Mouse (Mus musculus): Measurements from ENCODE around the gene Slc17a1. TPM values are rescaled to one million over a fixed set of nuclear protein-coding genes. Genes with fewer than 3 reads are reported as not detected.

Slc17a1 gene
- total RNA-seq (2012; rRNA removed): not detected in 2 replicates

GRCm38 (mm10) chr13:23867405-23867804 is at the start of gene Slc17a1:
TSS of gene Slc17a1 (plus strand) at chr13:23867750.
- H3K36me3 ChIP-seq (ENCODE audit: control insufficient read depth, insufficient read depth, low read length, poor library complexity, severe bottlenecking): no peaks in the 10 kb centered on the region
- no peaks in the 10 kb centered on the region for H3K9me3 ChIP-seq (ENCODE audit: control insufficient read depth, insufficient read depth, low read depth, low read length)
- in situ Hi-C loops (cut with MboI; ENCODE audit: low sequenced_read_pairs in 2 of 2, unreplicated experiment in 2 of 2): no loop called here
- H3K27ac ChIP-seq (ENCODE audit: insufficient read depth, low read depth, low read length, poor library complexity, severe bottlenecking): no peak within 1 kb of the TSS
- no peak within 1 kb of the TSS for H3K4me3 ChIP-seq (ENCODE audit: insufficient read depth in 1 of 2, low read depth in 1 of 2, low read length in 2 of 2, poor library complexity in 1 of 2, severe bottlenecking in 1 of 2)
- TF ChIP-seq ZC3H11A (IDR thresholded peaks at IDR 0.05; ENCODE audit: borderline replicate concordance, low read depth, low read length) (no peak), CHD2 (IDR thresholded peaks at IDR 0.05; ENCODE audit: low read depth, low read length) (no peak), MAFK (IDR thresholded peaks at IDR 0.05; ENCODE audit: insufficient read depth, low read depth, low read length) (no peak), HCFC1 (IDR thresholded peaks at IDR 0.05; ENCODE audit: borderline replicate concordance, insufficient read depth, low read length) (no peak), ZNF384 (IDR thresholded peaks at IDR 0.05; ENCODE audit: low read depth, low read length) (no peak)
- no peak within 1 kb of the TSS for H3K9ac ChIP-seq (ENCODE audit: insufficient read depth, low read depth, low read length, poor library complexity, severe bottlenecking)
- no peaks in the 10 kb centered on the region for H3K4me1 ChIP-seq (ENCODE audit: control insufficient read depth in 2 of 2, insufficient read depth in 2 of 2, low read length in 2 of 2, poor library complexity in 1 of 2)
- DNase-seq (ENCODE audit: low read depth, low spot score): no peak

GRCm38 (mm10) chr13:23820179-23820940 is 47.2 kb upstream of the Slc17a1 start:
- no peaks in the 10 kb centered on the region for H3K9me3 ChIP-seq (ENCODE audit: control insufficient read depth, insufficient read depth, low read depth, low read length)
- no peak overlapping the region for H3K27ac ChIP-seq (ENCODE audit: insufficient read depth, low read depth, low read length, poor library complexity, severe bottlenecking)
- no peak for DNase-seq (ENCODE audit: low read depth, low spot score)
- H3K36me3 ChIP-seq (ENCODE audit: control insufficient read depth, insufficient read depth, low read length, poor library complexity, severe bottlenecking): no peaks in the 10 kb centered on the region
- H3K4me3 ChIP-seq (ENCODE audit: insufficient read depth in 1 of 2, low read depth in 1 of 2, low read length in 2 of 2, poor library complexity in 1 of 2, severe bottlenecking in 1 of 2): no peak overlapping the region
- in situ Hi-C loops (cut with MboI; ENCODE audit: low sequenced_read_pairs in 2 of 2, unreplicated experiment in 2 of 2): no loop called here
- no peaks in the 10 kb centered on the region for H3K4me1 ChIP-seq (ENCODE audit: control insufficient read depth in 2 of 2, insufficient read depth in 2 of 2, low read length in 2 of 2, poor library complexity in 1 of 2)
- H3K9ac ChIP-seq (ENCODE audit: insufficient read depth, low read depth, low read length, poor library complexity, severe bottlenecking): no peak overlapping the region
- TF ChIP-seq MAFK (IDR thresholded peaks at IDR 0.05; ENCODE audit: insufficient read depth, low read depth, low read length): no peak
- TF ChIP-seq ZC3H11A (IDR thresholded peaks at IDR 0.05; ENCODE audit: borderline replicate concordance, low read depth, low read length): no peak
- TF ChIP-seq HCFC1 (IDR thresholded peaks at IDR 0.05; ENCODE audit: borderline replicate concordance, insufficient read depth, low read length): no peak
- no peak for TF ChIP-seq ZNF384 (IDR thresholded peaks at IDR 0.05; ENCODE audit: low read depth, low read length)
- no peak for TF ChIP-seq CHD2 (IDR thresholded peaks at IDR 0.05; ENCODE audit: low read depth, low read length)

GRCm38 (mm10) chr13:23822213-23822612 is 45.3 kb upstream of the Slc17a1 start:
- no peak for DNase-seq (ENCODE audit: low read depth, low spot score)
- TF ChIP-seq ZNF384 (IDR thresholded peaks at IDR 0.05; ENCODE audit: low read depth, low read length) (no peak), HCFC1 (IDR thresholded peaks at IDR 0.05; ENCODE audit: borderline replicate concordance, insufficient read depth, low read length) (no peak), MAFK (IDR thresholded peaks at IDR 0.05; ENCODE audit: insufficient read depth, low read depth, low read length) (no peak), CHD2 (IDR thresholded peaks at IDR 0.05; ENCODE audit: low read depth, low read length) (no peak), ZC3H11A (IDR thresholded peaks at IDR 0.05; ENCODE audit: borderline replicate concordance, low read depth, low read length) (no peak)
- Histone ChIP-seq H3K9me3 (ENCODE audit: control insufficient read depth, insufficient read depth, low read depth, low read length) (no peaks in the 10 kb centered on the region), H3K27ac (ENCODE audit: insufficient read depth, low read depth, low read length, poor library complexity, severe bottlenecking) (no peak overlapping the region), H3K36me3 (ENCODE audit: control insufficient read depth, insufficient read depth, low read length, poor library complexity, severe bottlenecking) (no peaks in the 10 kb centered on the region), H3K4me3 (ENCODE audit: insufficient read depth in 1 of 2, low read depth in 1 of 2, low read length in 2 of 2, poor library complexity in 1 of 2, severe bottlenecking in 1 of 2) (no peak overlapping the region), H3K9ac (ENCODE audit: insufficient read depth, low read depth, low read length, poor library complexity, severe bottlenecking) (no peak overlapping the region), H3K4me1 (ENCODE audit: control insufficient read depth in 2 of 2, insufficient read depth in 2 of 2, low read length in 2 of 2, poor library complexity in 1 of 2) (no peaks in the 10 kb centered on the region)
- in situ Hi-C loops (cut with MboI; ENCODE audit: low sequenced_read_pairs in 2 of 2, unreplicated experiment in 2 of 2): no loop called here

- H3K4me1 ChIP-seq (ENCODE audit: control insufficient read depth in 2 of 2, insufficient read depth in 2 of 2, low read length in 2 of 2, poor library complexity in 1 of 2): no peaks in the 10 kb centered on the region
- no peaks in the 10 kb centered on the region for H3K9me3 ChIP-seq (ENCODE audit: control insufficient read depth, insufficient read depth, low read depth, low read length)
- no peaks in the 10 kb centered on the region for H3K36me3 ChIP-seq (ENCODE audit: control insufficient read depth, insufficient read depth, low read length, poor library complexity, severe bottlenecking)
- TF ChIP-seq ZC3H11A (IDR thresholded peaks at IDR 0.05; ENCODE audit: borderline replicate concordance, low read depth, low read length): no peak
- TF ChIP-seq CHD2 (IDR thresholded peaks at IDR 0.05; ENCODE audit: low read depth, low read length): no peak
- TF ChIP-seq ZNF384 (IDR thresholded peaks at IDR 0.05; ENCODE audit: low read depth, low read length): no peak
- TF ChIP-seq MAFK (IDR thresholded peaks at IDR 0.05; ENCODE audit: insufficient read depth, low read depth, low read length): 0 out of 2 replicates have a peak, but pooled peaks have one; percentile 32
- no peak overlapping the region for H3K27ac ChIP-seq (ENCODE audit: insufficient read depth, low read depth, low read length, poor library complexity, severe bottlenecking)
- no peak overlapping the region for H3K4me3 ChIP-seq (ENCODE audit: insufficient read depth in 1 of 2, low read depth in 1 of 2, low read length in 2 of 2, poor library complexity in 1 of 2, severe bottlenecking in 1 of 2)
- H3K9ac ChIP-seq (ENCODE audit: insufficient read depth, low read depth, low read length, poor library complexity, severe bottlenecking): no peak overlapping the region
- in situ Hi-C loops (cut with MboI; ENCODE audit: low sequenced_read_pairs in 2 of 2, unreplicated experiment in 2 of 2): loop anchor here in 1 of 2 experiments (25.0 kb wide), 1 partner anchor 486 kb away; no protein-coding TSS in a partner anchor
- DNase-seq (ENCODE audit: low read depth, low spot score): no peak
Observed at GRCm38 (mm10) chr13:23826606-23827005, 40.9 kb upstream of the Slc17a1 start.

Data from ES-E14 (cell line).